In the genomic region with DNA sequence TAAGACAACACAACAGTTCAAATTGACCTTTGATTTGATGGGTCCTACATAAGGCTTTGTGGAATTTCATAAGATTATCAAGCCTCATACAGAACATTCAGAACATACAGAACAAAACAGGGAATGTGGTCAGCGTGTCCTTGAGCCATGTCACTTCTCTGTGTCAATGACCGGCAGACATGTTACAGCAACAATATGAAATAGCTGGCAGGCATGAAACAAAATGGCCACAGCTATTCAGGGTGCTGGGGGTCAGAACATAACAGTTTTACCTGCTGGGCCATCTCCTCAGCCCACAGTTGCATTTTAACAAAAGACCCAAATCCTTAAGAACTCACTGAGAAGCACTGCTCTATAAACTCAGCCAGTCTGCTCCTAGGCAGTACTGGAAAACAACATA, we compare ENCODE assay signal across 37 mouse cellular contexts. TPM values are rescaled to one million over a fixed set of nuclear protein-coding genes. Genes with fewer than 3 reads are reported as not detected.
"Had no signal": no experiment of that assay in that cellular context is flagged by ENCODE, and none has a peak within 500 bp of the region (broad histone marks: within the 10 kb centered on the region; RNA-seq: fewer than 3 reads in every experiment).

No protein-coding gene starts in this region.

- H3K9ac ChIP-seq: heart, embryonic 13.5 days; heart, embryonic 15.5 days; hindbrain, embryonic 12.5 days; hindbrain, embryonic 13.5 days; hindbrain, embryonic 14.5 days; hindbrain, embryonic 15.5 days; intestine, embryonic 15.5 days; kidney, embryonic 15.5 days had no signal

- H3K4me3 ChIP-seq: heart, embryonic 13.5 days; heart, embryonic 15.5 days; hindbrain, embryonic 10.5 days; hindbrain, embryonic 12.5 days; hindbrain, embryonic 13.5 days; hindbrain, embryonic 15.5 days; intestine, embryonic 15.5 days; kidney, embryonic 15.5 days; layer of hippocampus, adult 2 months; left cerebral cortex, adult 2 months had no signal

- H3K4me1 ChIP-seq: heart, embryonic 15.5 days; hindbrain, embryonic 10.5 days; hindbrain, embryonic 12.5 days; hindbrain, embryonic 13.5 days; hindbrain, embryonic 15.5 days; intestine, embryonic 15.5 days; kidney, embryonic 15.5 days had no signal

- ATAC-seq: hindbrain, embryonic 16.5 days; hindbrain, postnatal 0 days; inflammation-experienced regulatory T-cells, adult 6 months; intestine, embryonic 15.5 days; intestine, embryonic 16.5 days; intestine, postnatal 0 days had no signal

- H3K27ac ChIP-seq: heart, embryonic 13.5 days; heart, embryonic 15.5 days; hindbrain, embryonic 10.5 days; hindbrain, embryonic 12.5 days; hindbrain, embryonic 13.5 days; hindbrain, embryonic 14.5 days; hindbrain, embryonic 15.5 days; hindbrain, postnatal 0 days; intestine, embryonic 15.5 days; kidney, embryonic 15.5 days; kidney, postnatal 0 days; layer of hippocampus, adult 2 months; left cerebral cortex, adult 2 months had no signal

- H3K4me2 ChIP-seq: heart, embryonic 11.5 days; heart, embryonic 13.5 days; heart, embryonic 15.5 days; hindbrain, embryonic 12.5 days; hindbrain, embryonic 13.5 days; hindbrain, embryonic 14.5 days; hindbrain, embryonic 15.5 days; intestine, embryonic 15.5 days; kidney, embryonic 15.5 days had no signal

- DNase-seq: heart, postnatal 10 days; heart, postnatal 36 days; heart, postnatal 4 days; kidney, adult 11 months; kidney, adult 18-20 months; kidney, adult 2 months; kidney, adult 8-10 months; kidney, adult 9 months; kidney, postnatal 10 days; kidney, postnatal 14 days; kidney, postnatal 25 days; kidney, postnatal 36 days; kidney, postnatal 4 days; layer of hippocampus, adult 9-11 months; layer of hippocampus, postnatal 36 days had no signal

- H3K9me3 ChIP-seq: heart, embryonic 15.5 days; hindbrain, embryonic 15.5 days; intestine, embryonic 15.5 days; kidney, embryonic 15.5 days had no signal

- H3K36me3 ChIP-seq: heart, embryonic 13.5 days; heart, embryonic 15.5 days; hindbrain, embryonic 10.5 days; hindbrain, embryonic 12.5 days; hindbrain, embryonic 13.5 days; hindbrain, embryonic 15.5 days; intestine, embryonic 15.5 days; kidney, embryonic 15.5 days had no signal

- H3K27me3 ChIP-seq: heart, embryonic 13.5 days; heart, embryonic 15.5 days; hindbrain, embryonic 12.5 days; hindbrain, embryonic 13.5 days; hindbrain, embryonic 15.5 days; intestine, embryonic 15.5 days; kidney, embryonic 15.5 days had no signal

RNA-seq across cellular contexts. Expression of a gene that starts 45.3 kb away (rescaled TPM):
- total RNA-seq: layer of hippocampus, adult 18-20 months; layer of hippocampus, postnatal 36 days; left cerebral cortex, adult 18-20 months; left cerebral cortex, adult 8-10 months had no signal
- polyA plus RNA-seq: large intestine, adult 2 months had no signal
